Mouse (Mus musculus) embryonic facial prominence, embryonic 11.5 days (tissue): ENCODE results near the gene Ifnz. TPM values are rescaled to one million over a fixed set of nuclear protein-coding genes. Genes with fewer than 3 reads are reported as not detected.
"Not testable (repeated sequence)": the region's sequence is repeated elsewhere in the genome, so short reads cannot be mapped to it uniquely, and the experiment has no call there.

Experiments
- ATAC-seq: fragments of 200-750 bp; cut with Nextera tagmentation; replicated peaks from 2 replicates; pipeline ENCODE4 v1.8.0; 2017; ENCODE audit warnings: low read depth; ENCODE audit not compliant: insufficient number of reproducible peaks, low FRiP score, low TSS enrichment
- DNase-seq: peaks from one replicate; pipeline ENCODE4 v3.0.0-alpha.2; 2015; ENCODE audit warnings: low spot score
- H3K27ac ChIP-seq: fragments of 300-500 bp; sonication (generic); replicated peaks from 2 replicates; pipeline ENCODE4 v1.5.1; 2014; ENCODE audit warnings: mild to moderate bottlenecking, low read depth, low read length, control low read depth
- H3K27me3 ChIP-seq: fragments of 300-500 bp; sonication (generic); 2 replicates; pipeline ENCODE4 v1.6.1; 2014; ENCODE audit warnings: mild to moderate bottlenecking, low read length, moderate library complexity, mixed read lengths; ENCODE audit not compliant: control insufficient read depth, insufficient read depth
- H3K36me3 ChIP-seq: fragments of 300-500 bp; sonication (generic); replicated peaks from 2 replicates; pipeline ENCODE4 v1.6.1; 2014; ENCODE audit warnings: low read depth, mild to moderate bottlenecking, low read length, moderate library complexity, mixed read lengths; ENCODE audit not compliant: control insufficient read depth, insufficient read depth
- H3K4me1 ChIP-seq: fragments of 300-500 bp; sonication (generic); 2 replicates; pipeline ENCODE4 v1.6.1; 2014; ENCODE audit warnings: low read length, mixed read lengths; ENCODE audit not compliant: control insufficient read depth, insufficient read depth
- H3K4me2 ChIP-seq: fragments of 300-500 bp; sonication (generic); 2 replicates; pipeline ENCODE4 v1.6.1; 2014; ENCODE audit warnings: low read depth, mild to moderate bottlenecking, control low read depth, low read length, moderate library complexity
- H3K4me3 ChIP-seq: fragments of 300-500 bp; sonication (generic); 2 replicates; pipeline ENCODE4 v1.5.1; 2014; ENCODE audit warnings: low read depth, low read length, control low read depth
- H3K9ac ChIP-seq: fragments of 300-500 bp; sonication (generic); replicated peaks from 2 replicates; pipeline ENCODE4 v1.6.1; 2014; ENCODE audit warnings: mild to moderate bottlenecking, control low read depth, low read length
- H3K9me3 ChIP-seq: fragments of 300-500 bp; sonication (generic); replicated peaks from 2 replicates; pipeline ENCODE4 v1.6.1; 2016; ENCODE audit warnings: mild to moderate bottlenecking, low read length, inconsistent platforms, mixed read lengths; ENCODE audit not compliant: control insufficient read depth
- WGBS: fragments of 180-500 bp; shearing (Covaris S2); extraction: QIAGEN DNeasy Blood & Tissue Kit; methylation state at CpG from one replicate; pipeline ENCODE4 v1.1.7; 2014; 5-methylcytosine and 5-hydroxymethylcytosine counted together
- polyA plus RNA-seq: library from polyadenylated mRNA; unstranded; fragments of >200 nt; fragmentation: Nextera tagmentation; extraction: Ambion mirVana; gene quantifications from 2 replicates; pipeline ENCODE4 v1.2.1, GENCODE M21; 2014

The Ifnz gene
- polyA plus RNA-seq, 1 experiment from 2014 or later: 0.28 TPM

DNA sequence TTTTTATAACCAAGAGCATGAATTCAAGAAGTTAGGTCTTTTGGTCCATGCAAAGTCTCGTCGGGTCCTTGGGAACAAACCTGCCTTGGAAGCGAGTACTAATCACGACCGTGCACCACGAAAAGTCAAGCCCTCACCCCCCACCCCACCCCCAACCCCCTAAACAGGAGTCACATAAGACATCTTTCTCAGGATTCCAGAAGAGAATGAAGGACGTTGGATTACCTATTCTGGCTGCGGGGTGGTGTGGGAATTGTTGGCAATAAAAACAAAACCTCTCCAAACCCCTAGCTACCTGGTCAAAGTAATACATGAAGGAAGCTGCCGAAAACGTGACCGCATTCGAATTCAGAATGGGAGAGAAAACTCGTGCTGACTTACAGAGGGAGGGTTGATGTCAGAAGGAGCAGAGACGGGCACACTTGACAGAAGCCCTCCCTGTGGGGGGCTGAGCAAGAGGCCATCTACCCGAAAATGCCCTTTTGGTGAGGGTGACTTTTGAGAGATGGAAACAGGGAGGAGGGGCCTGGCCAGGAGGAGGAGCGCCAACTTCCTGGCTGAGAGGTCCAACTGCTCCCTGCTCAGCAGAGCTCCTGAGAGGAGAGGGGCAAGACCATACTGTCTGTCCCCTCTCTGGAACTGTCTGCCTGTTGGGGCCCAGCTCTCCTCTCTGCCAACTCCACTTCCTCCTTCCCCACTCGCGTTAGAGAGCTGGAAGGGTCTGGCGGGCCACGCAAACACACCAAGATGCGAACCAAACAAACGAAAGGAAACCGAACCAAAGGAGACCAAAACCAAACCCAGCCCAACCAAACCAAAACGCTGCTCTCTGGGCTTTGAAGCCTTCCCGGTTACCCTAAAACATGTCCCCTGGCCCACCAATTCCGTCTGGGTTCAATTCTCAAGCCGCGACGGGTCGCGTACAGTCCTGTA, 25.1 kb upstream of the Ifnz start:
- H3K36me3 ChIP-seq, ATAC-seq, H3K9me3 ChIP-seq, H3K27me3 ChIP-seq, H3K4me1 ChIP-seq: not testable (repeated sequence)
- peak overlapping the region; percentile 33 for H3K4me3 ChIP-seq
- WGBS: 14% methylated on average over 28 of the region's 31 CpGs
- peak overlapping the region; percentile 64 for H3K4me2 ChIP-seq
- peak; percentile 16 for DNase-seq
- H3K27ac ChIP-seq: peak overlapping the region; percentile 70
- H3K9ac ChIP-seq: peak overlapping the region; percentile 60

DNA sequence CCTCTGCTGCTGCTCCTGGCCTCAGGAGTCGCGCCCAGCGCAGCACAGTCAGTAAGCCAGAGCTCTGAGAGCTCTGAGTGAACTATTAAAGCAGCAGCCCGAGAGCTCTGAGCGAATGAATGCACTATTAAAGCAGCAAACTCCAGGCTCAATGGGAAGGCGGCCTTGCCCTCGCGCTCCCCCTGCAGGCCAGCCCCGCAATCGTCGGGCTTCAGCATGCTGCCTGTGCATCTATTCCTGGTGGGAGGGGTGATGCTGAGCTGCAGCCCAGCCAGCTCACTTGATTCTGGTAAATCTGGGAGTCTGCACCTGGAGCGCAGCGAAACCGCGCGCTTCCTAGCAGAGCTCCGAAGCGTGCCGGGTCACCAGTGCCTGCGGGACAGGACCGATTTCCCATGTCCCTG, 24.3 kb upstream of the Ifnz start:
- under 1% methylated on average over 17 of the region's 21 CpGs for WGBS
- H3K4me3 ChIP-seq: peak overlapping the region; percentile 33
- H3K9ac ChIP-seq: peak overlapping the region; percentile 60
- not testable (repeated sequence) for H3K27me3 ChIP-seq, H3K4me1 ChIP-seq, H3K36me3 ChIP-seq, H3K9me3 ChIP-seq
- peak overlapping the region; percentile 64 for H3K4me2 ChIP-seq
- DNase-seq: peak; percentile 87
- peak overlapping the region; percentile 70 for H3K27ac ChIP-seq
- peak; percentile 100 for ATAC-seq

GRCm38 (mm10) chr4:88758751-88759150, 23.2 kb upstream of the Ifnz start:
- ATAC-seq, DNase-seq, H3K9me3 ChIP-seq, H3K27ac ChIP-seq, H3K36me3 ChIP-seq, H3K4me3 ChIP-seq, H3K27me3 ChIP-seq, H3K9ac ChIP-seq, H3K4me1 ChIP-seq, H3K4me2 ChIP-seq: not testable (repeated sequence)
- WGBS: 85% methylated on average over 8 of the region's 9 CpGs

- H3K36me3 ChIP-seq, H3K9ac ChIP-seq, ATAC-seq, H3K27me3 ChIP-seq, DNase-seq, H3K9me3 ChIP-seq, H3K4me1 ChIP-seq, H3K27ac ChIP-seq: not testable (repeated sequence)
- H3K4me3 ChIP-seq: peak within 1 kb of the TSS; percentile 21
- H3K4me2 ChIP-seq: peak within 1 kb of the TSS; percentile 46
- WGBS: 26% methylated on average over 7 of the region's 14 CpGs
Measured at GRCm38 (mm10) chr4:88759610-88760268, 22.2 kb upstream of the Ifnz start, which contains the start of gene Gm13283. Gene Gm13283 (plus strand): TSS chr4:88760119.

DNA sequence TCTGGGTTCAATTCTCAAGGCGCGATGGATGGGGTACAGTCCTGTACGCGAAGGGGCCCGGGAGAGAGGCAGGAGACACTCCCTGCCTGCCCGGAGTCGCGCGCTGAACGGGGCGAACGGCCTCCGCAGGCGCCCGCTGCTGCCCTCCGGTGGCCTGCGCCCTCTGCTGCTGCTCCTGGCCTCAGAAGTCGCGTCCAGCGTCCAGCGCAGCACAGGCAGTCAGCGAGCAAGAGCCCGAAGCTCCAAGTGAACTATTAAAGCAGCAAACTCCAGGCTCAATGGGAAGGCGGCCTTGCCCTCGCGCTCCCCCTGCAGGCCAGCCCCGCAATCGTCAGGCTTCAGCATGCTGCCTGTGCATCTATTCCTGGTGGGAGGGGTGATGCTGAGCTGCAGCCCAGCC, 21.5 kb upstream of the Ifnz start:
- H3K9ac ChIP-seq, H3K27ac ChIP-seq, H3K36me3 ChIP-seq, ATAC-seq, H3K27me3 ChIP-seq, H3K4me1 ChIP-seq, H3K9me3 ChIP-seq: not testable (repeated sequence)
- Histone ChIP-seq H3K4me3 (peak overlapping the region; percentile 21), H3K4me2 (peak overlapping the region; percentile 46)
- peak; percentile 79 for DNase-seq
- 0% methylated on average over 19 of the region's 28 CpGs for WGBS

DNA sequence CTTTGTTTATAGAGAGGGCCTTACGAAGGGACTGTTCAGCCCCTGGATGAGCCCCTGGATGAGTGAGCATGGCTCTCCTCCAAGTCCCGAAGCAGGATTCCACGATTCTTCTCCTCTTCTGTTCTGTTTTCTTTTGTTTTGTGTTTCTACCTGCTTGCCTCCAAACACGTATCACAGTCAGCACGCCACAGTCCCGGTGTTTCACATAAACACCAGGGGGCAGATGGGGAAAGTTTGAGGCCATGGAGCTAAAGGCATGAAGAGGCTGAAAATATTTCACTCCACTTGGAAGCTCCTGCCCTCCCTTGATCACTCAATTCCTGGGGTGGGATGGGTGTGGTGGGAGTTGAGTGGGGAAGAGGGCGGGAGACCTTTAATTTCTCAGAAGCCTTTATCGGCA, 20.2 kb upstream of the Ifnz start:
- H3K27ac ChIP-seq: not testable (repeated sequence)
- WGBS: 74% methylated on average over 6 of the region's 8 CpGs

GRCm38 (mm10) chr4:88762341-88762740, 19.6 kb upstream of the Ifnz start:
- H3K9me3 ChIP-seq, H3K4me3 ChIP-seq, H3K36me3 ChIP-seq, H3K4me2 ChIP-seq, H3K27ac ChIP-seq, H3K9ac ChIP-seq, ATAC-seq, DNase-seq, H3K27me3 ChIP-seq, H3K4me1 ChIP-seq: not testable (repeated sequence)
- WGBS: 60% methylated on average over 7 of the region's 9 CpGs

More for the DNA sequence above, 20.2 kb upstream of the Ifnz start:
- not testable (repeated sequence) for H3K9ac ChIP-seq, DNase-seq, H3K36me3 ChIP-seq, ATAC-seq, H3K4me1 ChIP-seq, H3K9me3 ChIP-seq, H3K27me3 ChIP-seq, H3K4me3 ChIP-seq, H3K4me2 ChIP-seq
